Mouse (Mus musculus) spleen, postnatal 36 days (tissue): Measurements from ENCODE around the gene Tmbim7.
"Not testable (repeated sequence)": the region's sequence is repeated elsewhere in the genome, so short reads cannot be mapped to it uniquely, and the experiment has no call there.

Experiments
- DNase-seq, 2 experiments: peaks; one replicate each; pipeline ENCODE4 v3.0.0; 2022; ENCODE audit warnings: low spot score in 2 of 2, mixed read lengths in 1 of 2

Gene Tmbim7

GRCm38 (mm10) chr5:3650881-3651280 is at the start of gene Tmbim7:
Gene Tmbim7, plus strand, starts transcription at chr5:3651181.
- no peak for DNase-seq

GRCm38 (mm10) chr5:3607114-3607513 is 43.9 kb upstream of the Tmbim7 start:
- DNase-seq = no peak

GRCm38 (mm10) chr5:3609241-3609640 is 41.7 kb upstream of the Tmbim7 start:
- no peak for DNase-seq

- not testable (repeated sequence) for DNase-seq
Observed at GRCm38 (mm10) chr5:3611835-3612234, 39.1 kb upstream of the Tmbim7 start.

GRCm38 (mm10) chr5:3620486-3620885 is 30.5 kb upstream of the Tmbim7 start:
- no peak for DNase-seq

GRCm38 (mm10) chr5:3630055-3630454 is 20.9 kb upstream of the Tmbim7 start:
- DNase-seq = no peak

GRCm38 (mm10) chr5:3631512-3632271 is 19.3 kb upstream of the Tmbim7 start:
- DNase-seq = no peak

- no peak for DNase-seq
Observed at GRCm38 (mm10) chr5:3632285-3632684, 18.7 kb upstream of the Tmbim7 start.

- DNase-seq = no peak
Observed at GRCm38 (mm10) chr5:3633315-3633714, 17.7 kb upstream of the Tmbim7 start.

- no peak for DNase-seq
Observed at GRCm38 (mm10) chr5:3633951-3634350, 17.0 kb upstream of the Tmbim7 start.

GRCm38 (mm10) chr5:3635286-3635685 is 15.7 kb upstream of the Tmbim7 start:
- DNase-seq = no peak

- no peak for DNase-seq
Observed at GRCm38 (mm10) chr5:3644621-3645020, 6.4 kb upstream of the Tmbim7 start.

GRCm38 (mm10) chr5:3645326-3645725 is 5.7 kb upstream of the Tmbim7 start:
- no peak for DNase-seq

GRCm38 (mm10) chr5:3646539-3646938 is 4.4 kb upstream of the Tmbim7 start:
- no peak for DNase-seq

- peak; percentile 61 to 69 for DNase-seq
Observed at GRCm38 (mm10) chr5:3646991-3647707, 3.8 kb upstream of the Tmbim7 start.

- DNase-seq = peak; percentile 91 to 94
Observed at GRCm38 (mm10) chr5:3647708-3648121, 3.3 kb upstream of the Tmbim7 start.

GRCm38 (mm10) chr5:3648206-3648848 is 2.7 kb upstream of the Tmbim7 start:
- DNase-seq = no peak

- no peak for DNase-seq
Observed at GRCm38 (mm10) chr5:3648849-3649210, 2.2 kb upstream of the Tmbim7 start.

- DNase-seq = no peak
Observed at GRCm38 (mm10) chr5:3651621-3652020, 640 bp downstream of the Tmbim7 start.

GRCm38 (mm10) chr5:3652903-3653575 is 2.1 kb downstream of the Tmbim7 start:
- not testable (repeated sequence) for DNase-seq

- no peak for DNase-seq
Observed at GRCm38 (mm10) chr5:3653801-3654200, 2.8 kb downstream of the Tmbim7 start.

GRCm38 (mm10) chr5:3657085-3657484 is 6.1 kb downstream of the Tmbim7 start, which contains the start of gene Gatad1:
Gene Gatad1, minus strand, starts transcription at chr5:3657185.
- DNase-seq = no peak
